13 mouse cellular contexts compared by ENCODE assay signal in the genomic region with DNA sequence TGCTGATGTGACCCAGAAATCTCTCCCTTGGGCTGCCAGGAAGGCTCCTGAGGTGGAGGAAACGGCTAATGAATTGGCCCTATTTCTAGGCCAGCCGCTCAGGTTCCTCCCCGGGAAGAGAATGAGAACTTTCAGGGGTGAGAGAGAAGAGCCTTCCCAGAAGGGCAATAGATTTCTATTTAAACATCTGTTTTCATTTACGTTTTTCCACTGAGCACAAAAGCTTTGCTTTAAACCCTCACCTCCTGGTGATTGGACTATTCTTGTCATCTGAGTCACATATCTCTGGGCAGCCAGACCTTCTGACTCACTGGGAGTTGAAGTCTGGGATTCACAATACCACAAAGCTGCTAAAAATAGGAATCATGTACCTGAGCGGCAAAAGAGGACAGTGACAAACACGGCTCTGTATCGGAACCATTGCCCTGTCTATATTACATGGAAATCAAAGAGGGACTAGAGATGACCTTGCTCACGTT.
DNase-seq lines count a peak whose midpoint lies in the region; ATAC-seq and TF ChIP-seq lines count a peak whose summit lies in the region.
"Had no signal": no experiment of that assay in that cellular context is flagged by ENCODE, and none has a peak within 500 bp of the region (broad histone marks: within the 10 kb centered on the region; RNA-seq: fewer than 3 reads in every experiment).

No protein-coding gene starts in this region.

- DNase-seq in cerebellum, adult 11-12 months = peak; percentile 45
- DNase-seq in cerebellum, adult 11 months = no peak
- peak; percentile 29 for DNase-seq in limb, embryonic 14.5 days (ENCODE audit: low spot score)
- DNase-seq in limb, embryonic 10.5 days (ENCODE audit: low spot score) = no peak
- peak; percentile 20 for DNase-seq in embryonic facial prominence, embryonic 14.5 days (ENCODE audit: low spot score)
- DNase-seq in telencephalon, adult 2 months (ENCODE audit: low read depth, low spot score) = peak; percentile 35
- DNase-seq in hindbrain, embryonic 10.5 days (ENCODE audit: low spot score) = no peak
- DNase-seq: lung, postnatal 14 days; right cerebral cortex, postnatal 14 days had no signal

- no peak for TF ChIP-seq POLR2A in limb, embryonic 14.5 days (IDR thresholded peaks at IDR 0.05; ENCODE audit: borderline replicate concordance, extremely low read depth, insufficient read depth, insufficient read length)

- H3K27me3 ChIP-seq in limb, embryonic 14.5 days (ENCODE audit: control insufficient read depth, insufficient read depth, low read length) = no peaks in the 10 kb centered on the region
- no peaks in the 10 kb centered on the region for H3K27me3 ChIP-seq in limb, embryonic 10.5 days (ENCODE audit: low read depth, poor library complexity, severe bottlenecking)
- no peaks in the 10 kb centered on the region for H3K27me3 ChIP-seq in embryonic facial prominence, embryonic 14.5 days (replicated peaks; ENCODE audit: control insufficient read depth, insufficient read depth, low read length)
- H3K27me3 ChIP-seq in hindbrain, embryonic 10.5 days (ENCODE audit: insufficient read depth, poor library complexity, severe bottlenecking) = no peaks in the 10 kb centered on the region
- H3K27me3 ChIP-seq: embryonic facial prominence, embryonic 15.5 days; limb, embryonic 15.5 days had no signal

- H3K36me3 ChIP-seq in limb, embryonic 14.5 days (ENCODE audit: control insufficient read depth, insufficient read depth, low read length) = no peaks in the 10 kb centered on the region
- no peaks in the 10 kb centered on the region for H3K36me3 ChIP-seq in limb, embryonic 10.5 days
- no peaks in the 10 kb centered on the region for H3K36me3 ChIP-seq in embryonic facial prominence, embryonic 14.5 days (ENCODE audit: control insufficient read depth, insufficient read depth, low read length)
- no peaks in the 10 kb centered on the region for H3K36me3 ChIP-seq in hindbrain, embryonic 10.5 days
- H3K36me3 ChIP-seq: embryonic facial prominence, embryonic 15.5 days; limb, embryonic 15.5 days had no signal

- peaks cover 7% of the 10 kb centered on the region for H3K4me1 ChIP-seq in limb, embryonic 14.5 days (ENCODE audit: control insufficient read depth, insufficient read depth, low read length)
- peaks cover 16% of the 10 kb centered on the region for H3K4me1 ChIP-seq in limb, embryonic 10.5 days
- H3K4me1 ChIP-seq in embryonic facial prominence, embryonic 14.5 days (ENCODE audit: control insufficient read depth, insufficient read depth, low read length) = peaks cover 2% of the 10 kb centered on the region; the same call in 1 of the 2 replicates
- no peaks in the 10 kb centered on the region for H3K4me1 ChIP-seq in hindbrain, embryonic 10.5 days (replicated peaks)

- no peak overlapping the region for H3K4me3 ChIP-seq in limb, embryonic 14.5 days (replicated peaks; ENCODE audit: low read length)
- H3K4me3 ChIP-seq in limb, embryonic 10.5 days = no peak overlapping the region
- no peak overlapping the region for H3K4me3 ChIP-seq in embryonic facial prominence, embryonic 14.5 days (ENCODE audit: low read depth, low read length)
- H3K4me3 ChIP-seq in hindbrain, embryonic 10.5 days = no peak overlapping the region
- H3K4me3 ChIP-seq: embryonic facial prominence, embryonic 15.5 days; limb, embryonic 15.5 days had no signal

- no peak for ATAC-seq in limb, embryonic 14.5 days (ENCODE audit: low FRiP score, low read depth)
- no peak for ATAC-seq in embryonic facial prominence, embryonic 14.5 days (ENCODE audit: low read depth)
- ATAC-seq in CD4-positive, CD25-positive, alpha-beta regulatory T cell, adult 4 months = no peak
- ATAC-seq: intestine, embryonic 16.5 days had no signal

- no peak overlapping the region for H3K27ac ChIP-seq in limb, embryonic 14.5 days (replicated peaks; ENCODE audit: low read depth, low read length)
- no peak overlapping the region for H3K27ac ChIP-seq in limb, embryonic 10.5 days
- no peak overlapping the region; the same call in 1 of the 2 replicates for H3K27ac ChIP-seq in embryonic facial prominence, embryonic 14.5 days (replicated peaks; ENCODE audit: low read depth, low read length)
- no peak overlapping the region for H3K27ac ChIP-seq in hindbrain, embryonic 10.5 days
- H3K27ac ChIP-seq: embryonic facial prominence, embryonic 15.5 days; limb, embryonic 15.5 days had no signal

- no peak overlapping the region for H3K9ac ChIP-seq in limb, embryonic 14.5 days (ENCODE audit: low read depth, low read length, severe bottlenecking)
- no peak overlapping the region for H3K9ac ChIP-seq in embryonic facial prominence, embryonic 14.5 days (ENCODE audit: low read depth, low read length)
- H3K9ac ChIP-seq: embryonic facial prominence, embryonic 15.5 days; limb, embryonic 15.5 days had no signal

- no peaks in the 10 kb centered on the region for H3K9me3 ChIP-seq in limb, embryonic 14.5 days (ENCODE audit: control insufficient read depth, low read length)
- no peaks in the 10 kb centered on the region for H3K9me3 ChIP-seq in limb, embryonic 10.5 days (replicated peaks)
- no peaks in the 10 kb centered on the region for H3K9me3 ChIP-seq in embryonic facial prominence, embryonic 14.5 days (ENCODE audit: control insufficient read depth, low read length)
- H3K9me3 ChIP-seq in hindbrain, embryonic 10.5 days = no peaks in the 10 kb centered on the region
- H3K9me3 ChIP-seq: embryonic facial prominence, embryonic 15.5 days; limb, embryonic 15.5 days had no signal

- H3K4me2 ChIP-seq in limb, embryonic 14.5 days (replicated peaks; ENCODE audit: low read depth, low read length, severe bottlenecking) = no peak overlapping the region
- no peak overlapping the region for H3K4me2 ChIP-seq in embryonic facial prominence, embryonic 14.5 days (ENCODE audit: low read depth, low read length)
- H3K4me2 ChIP-seq: embryonic facial prominence, embryonic 15.5 days; limb, embryonic 15.5 days had no signal

- WGBS in limb, embryonic 14.5 days = 44% methylated on average over 8 of the region's 8 CpGs
- 53% methylated on average over 8 of the region's 8 CpGs for WGBS in limb, embryonic 10.5 days
- WGBS in embryonic facial prominence, embryonic 14.5 days = 37% methylated on average over 8 of the region's 8 CpGs
- WGBS in hindbrain, embryonic 10.5 days = 71% methylated on average over 8 of the region's 8 CpGs

Comparison
In these comparisons a context has a peak if more than half of its experiments do, and no peak if none do; other contexts are left out.
1. DNase-seq: peak in cerebellum, adult 11-12 months (single experiment), limb, embryonic 14.5 days (single experiment), embryonic facial prominence, embryonic 14.5 days (single experiment) and telencephalon, adult 2 months (single experiment); none in cerebellum, adult 11 months (single experiment), limb, embryonic 10.5 days (single experiment) and hindbrain, embryonic 10.5 days (single experiment).